Mouse (Mus musculus) effector memory CD4-positive, alpha-beta T cell, adult 5 months (primary cell): ENCODE data around the gene H2-M11. TPM values are rescaled to one million over a fixed set of nuclear protein-coding genes. Genes with fewer than 3 reads are reported as not detected.

Source experiments
- polyA plus RNA-seq: library from polyadenylated mRNA; unstranded; fragments of 100-300 nt; shearing (Covaris generic); gene quantifications from one replicate; pipeline ENCODE4 v1.2.1, GENCODE M21; 2017

Gene H2-M11
- not detected for polyA plus RNA-seq

GRCm38 (mm10) chr17:36546775-36547174 lies at the start of gene H2-M11:
TSS of gene H2-M11 (plus strand) at chr17:36547075.

Other genes with a start within 250 kb of the H2-M11 start
- gene H2-M10.1, start 220.9 kb upstream of the H2-M11 start, polyA plus RNA-seq: not detected
- not detected for gene H2-M10.3, start 178.7 kb upstream of the H2-M11 start, polyA plus RNA-seq
- gene H2-M10.4, start 84.7 kb upstream of the H2-M11 start, polyA plus RNA-seq: not detected
- gene H2-M9, start 95.6 kb downstream of the H2-M11 start, polyA plus RNA-seq: not detected
- not detected for gene H2-M1, start 125.1 kb downstream of the H2-M11 start, polyA plus RNA-seq
- not detected for gene H2-M10.5, start 225.8 kb downstream of the H2-M11 start, polyA plus RNA-seq